Mouse (Mus musculus) central nervous system, embryonic 14 days (tissue): ENCODE data around the gene Fignl1. TPM values are rescaled to one million over a fixed set of nuclear protein-coding genes. Genes with fewer than 3 reads are reported as not detected.

Source experiments
- polyA plus RNA-seq: library from polyadenylated mRNA; depleted of rRNA; stranded (reverse); fragments of >200 nt; gene quantifications from 2 replicates; pipeline ENCODE4 v1.2.3, GENCODE M21; 2012; rRNA removed

Gene Fignl1
- 10.7 and 12.3 TPM in 2 replicates for polyA plus RNA-seq

GRCm38 (mm10) chr11:11808820-11809403 is at the start of gene Fignl1:
Gene Fignl1 (minus strand): TSS chr11:11808962.

Other genes with a start within 250 kb of the Fignl1 start
- not detected in 2 replicates for gene 4930512M02Rik, start 181.1 kb downstream of the Fignl1 start, polyA plus RNA-seq
- 3.4 and 4.3 TPM in 2 replicates for gene Ikzf1, start 124.0 kb downstream of the Fignl1 start, polyA plus RNA-seq
- 11.3 and 15.6 TPM in 2 replicates for gene Ddc, start 89.2 kb upstream of the Fignl1 start, polyA plus RNA-seq
- gene Grb10, start 229.7 kb upstream of the Fignl1 start, polyA plus RNA-seq, result 149 and 236 TPM in 2 replicates